Mouse (Mus musculus) lung, adult 2 months (tissue): Measurements from ENCODE around the gene Adgrf4. TPM values are rescaled to one million over a fixed set of nuclear protein-coding genes. Genes with fewer than 3 reads are reported as not detected.

ENCODE experiments used
- DNase-seq: peaks from one replicate; pipeline ENCODE4 v3.0.0; 2022
- H3K4me1 ChIP-seq: fragments of 200-500 bp; 2 replicates; pipeline ENCODE4 v1.6.1; 2011; ENCODE audit warnings: low read length; ENCODE audit not compliant: control insufficient read depth, insufficient read depth
- H3K4me3 ChIP-seq: fragments of 200-500 bp; replicated peaks from 2 replicates; pipeline ENCODE3; 2011; ENCODE audit warnings: low read depth, mild to moderate bottlenecking, control low read depth, low read length; ENCODE audit errors: extremely low read depth
- CTCF ChIP-seq: fragments of 200-500 bp; IDR thresholded peaks from 2 replicates; pipeline ENCODE4 v1.5.1; 2011; ENCODE audit warnings: mild to moderate bottlenecking, low read length, control low read depth; ENCODE audit not compliant: insufficient read depth
- POLR2A ChIP-seq: fragments of 200-500 bp; IDR thresholded peaks from 2 replicates; pipeline ENCODE4 v1.6.1; 2011; ENCODE audit warnings: low read depth, mild to moderate bottlenecking, control low read depth, low read length, borderline replicate concordance; ENCODE audit errors: extremely low read depth
- WGBS: fragments of 180-500 bp; shearing (Covaris S2); methylation state at CpG from one replicate; pipeline ENCODE4 v1.1.7; 2018; 5-methylcytosine and 5-hydroxymethylcytosine counted together
- polyA plus RNA-seq: library from polyadenylated mRNA; depleted of rRNA; stranded (reverse); fragments of >200 nt; gene quantifications from 2 replicates; pipeline ENCODE4 v1.2.3, GENCODE M21; 2012; rRNA removed

Gene Adgrf4
- polyA plus RNA-seq, 1 experiment: 1.0 TPM

- TF ChIP-seq CTCF (peak; percentile 95), POLR2A (no peak)
- no peak overlapping the region for H3K4me3 ChIP-seq
- H3K4me1 ChIP-seq: no peaks in the 10 kb centered on the region
- WGBS: 17% methylated on average over 14 of the region's 14 CpGs
- DNase-seq: peak; percentile 19
Observed at GRCm38 (mm10) chr17:42658634-42659422, 33.3 kb downstream of the Adgrf4 start.

- no peak for DNase-seq
- WGBS: 84% methylated on average over 3 of the region's 3 CpGs
- H3K4me1 ChIP-seq: no peaks in the 10 kb centered on the region
- TF ChIP-seq POLR2A (no peak), CTCF (no peak)
- no peak overlapping the region for H3K4me3 ChIP-seq
Observed at GRCm38 (mm10) chr17:42643416-42643815, 48.7 kb downstream of the Adgrf4 start.

- Histone ChIP-seq H3K4me3 (no peak overlapping the region), H3K4me1 (no peaks in the 10 kb centered on the region)
- WGBS: 76% methylated on average over 2 of the region's 2 CpGs
- DNase-seq: no peak
- TF ChIP-seq POLR2A (no peak), CTCF (no peak)
Observed at GRCm38 (mm10) chr17:42630206-42630605, 61.9 kb downstream of the Adgrf4 start.

- H3K4me1 ChIP-seq: no peaks in the 10 kb centered on the region
- no peak overlapping the region for H3K4me3 ChIP-seq
- 36% methylated on average over 6 of the region's 6 CpGs for WGBS
- TF ChIP-seq CTCF: peak; percentile 36; the same call in 1 of the 2 replicates
- no peak for TF ChIP-seq POLR2A
- no peak for DNase-seq
Observed at GRCm38 (mm10) chr17:42613043-42613737, 78.9 kb downstream of the Adgrf4 start.

- TF ChIP-seq CTCF: no peak
- no peak for TF ChIP-seq POLR2A
- no peak for DNase-seq
- 72% methylated on average over 8 of the region's 8 CpGs for WGBS
- H3K4me3 ChIP-seq: no peak within 1 kb of the TSS
- H3K4me1 ChIP-seq: no peaks in the 10 kb centered on the region
Observed at GRCm38 (mm10) chr17:42611295-42611694, 80.8 kb downstream of the Adgrf4 start, which contains the start of gene Opn5. Gene Opn5 (minus strand): TSS chr17:42611395.

GRCm38 (mm10) chr17:42608270-42608669, 83.8 kb downstream of the Adgrf4 start:
- DNase-seq: no peak
- Histone ChIP-seq H3K4me3 (no peak overlapping the region), H3K4me1 (no peaks in the 10 kb centered on the region)
- TF ChIP-seq POLR2A: no peak
- no peak for TF ChIP-seq CTCF
- WGBS: 52% methylated on average over 3 of the region's 3 CpGs

Other genes with a start within 250 kb of the Adgrf4 start
- gene Opn5, start 80.9 kb downstream of the Adgrf4 start, polyA plus RNA-seq: not detected in 2 replicates
- gene Adgrf2, start 49.9 kb upstream of the Adgrf4 start, polyA plus RNA-seq: 0.22 and 1.4 TPM in 2 replicates
- 13.9 and 14.6 TPM in 2 replicates for gene Cd2ap, start 184.4 kb upstream of the Adgrf4 start, polyA plus RNA-seq